Mouse (Mus musculus) testis, adult 2 months (tissue): ENCODE data around the gene Efna1.

Experiments
- CTCF ChIP-seq: fragments of 200-500 bp; IDR thresholded peaks from 2 replicates; pipeline ENCODE4 v1.5.1; 2012; ENCODE audit warnings: low read depth, mild to moderate bottlenecking, inconsistent platforms, low read length, moderate library complexity; ENCODE audit not compliant: control insufficient read depth, insufficient read depth, insufficient replicate concordance
- POLR2A ChIP-seq: fragments of 200-500 bp; IDR thresholded peaks from 2 replicates; pipeline ENCODE4 v1.6.1; 2012; ENCODE audit warnings: low read depth, mild to moderate bottlenecking, inconsistent platforms, low read length, moderate library complexity; ENCODE audit not compliant: control insufficient read depth

GRCm38 (mm10) chr3:89322514-89323165, 41.7 kb upstream of the Efna1 start, which contains the start of gene Efna3:
- TF ChIP-seq CTCF, result no peak
- no peak for TF ChIP-seq POLR2A
